Mouse (Mus musculus) retina, postnatal 7 days (tissue): ENCODE data around the gene Zc3h7a.
A peak's percentile ranks its signal among the peaks of the same experiment; 100 is the strongest.
"Not testable (repeated sequence)": the region's sequence is repeated elsewhere in the genome, so short reads cannot be mapped to it uniquely, and the experiment has no call there.

Experiments used
- DNase-seq: peaks from one replicate; pipeline ENCODE4 v3.0.0-alpha.2; 2012; ENCODE audit warnings: low read depth, low spot score

Gene Zc3h7a

GRCm38 (mm10) chr16:11143706-11144483 lies 32.3 kb downstream of the Zc3h7a start:
- DNase-seq = not testable (repeated sequence)

GRCm38 (mm10) chr16:11134348-11135344 lies 41.5 kb downstream of the Zc3h7a start, which contains the start of gene Txndc11:
Txndc11 (minus strand) TSS chr16:11134650.
- peak; percentile 98 for DNase-seq

DNA sequence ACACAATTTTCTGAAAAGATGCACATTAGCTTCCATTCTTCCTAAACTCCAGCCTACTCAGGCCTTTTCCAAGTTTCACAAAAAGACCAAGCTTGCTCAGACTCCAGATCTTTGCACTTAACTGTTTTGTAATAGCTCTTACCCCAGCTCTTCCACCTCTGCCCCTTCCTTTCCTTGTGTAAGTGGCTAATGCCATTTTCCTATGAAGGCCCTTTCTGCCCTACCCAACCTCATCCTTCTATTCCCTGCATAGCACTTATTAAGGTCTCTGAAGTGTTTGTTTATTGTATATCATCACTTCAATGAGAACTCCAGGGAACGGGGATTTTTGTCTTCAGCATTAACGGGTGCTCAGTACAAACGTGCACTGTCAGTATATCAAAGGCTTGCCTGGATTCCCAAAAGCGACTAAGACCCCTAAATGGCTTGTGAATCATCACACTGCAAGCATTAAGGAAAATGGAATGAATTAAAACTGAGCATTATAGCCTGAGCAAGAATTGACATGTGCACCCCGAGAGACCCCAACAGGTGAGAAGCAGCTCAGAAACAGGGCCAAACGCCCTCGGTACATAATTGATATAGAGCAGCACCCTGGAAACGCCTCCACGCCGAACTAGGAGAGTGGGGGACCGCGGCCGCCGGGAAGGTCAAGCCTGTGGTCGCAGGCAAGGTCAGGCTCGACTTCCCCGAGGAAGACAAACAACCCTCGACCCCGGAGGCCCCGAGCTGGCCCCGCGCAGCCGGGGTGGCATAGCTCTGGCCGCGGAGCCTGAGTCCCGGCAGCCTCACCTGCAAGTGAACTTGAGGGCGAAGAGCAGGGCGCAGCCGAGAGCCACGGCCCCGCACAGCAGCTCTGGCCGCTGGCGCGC lies 42.5 kb downstream of the Zc3h7a start:
- no peak for DNase-seq

- DNase-seq = no peak
Observed at GRCm38 (mm10) chr16:11132839-11133238, 43.4 kb downstream of the Zc3h7a start.

DNA sequence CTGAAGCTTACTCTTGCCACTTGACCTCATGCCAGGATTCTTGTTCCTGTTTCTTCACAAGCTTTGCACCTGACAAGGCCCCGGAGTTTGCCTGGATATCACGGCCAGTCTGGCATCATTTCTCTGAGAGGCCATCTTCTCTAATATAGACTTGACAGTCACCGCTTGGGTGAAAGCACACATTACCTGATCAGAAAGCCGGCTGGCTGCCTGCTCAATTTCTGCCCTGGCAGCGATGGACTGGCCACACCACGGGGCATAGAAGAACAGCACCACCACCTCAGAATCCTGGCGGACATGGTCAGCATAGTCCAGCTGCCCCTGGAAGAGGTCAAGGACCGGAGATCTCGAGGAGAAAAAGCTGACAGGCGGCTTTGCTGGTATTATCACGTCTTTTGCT lies 47.9 kb downstream of the Zc3h7a start:
- no peak for DNase-seq

DNA sequence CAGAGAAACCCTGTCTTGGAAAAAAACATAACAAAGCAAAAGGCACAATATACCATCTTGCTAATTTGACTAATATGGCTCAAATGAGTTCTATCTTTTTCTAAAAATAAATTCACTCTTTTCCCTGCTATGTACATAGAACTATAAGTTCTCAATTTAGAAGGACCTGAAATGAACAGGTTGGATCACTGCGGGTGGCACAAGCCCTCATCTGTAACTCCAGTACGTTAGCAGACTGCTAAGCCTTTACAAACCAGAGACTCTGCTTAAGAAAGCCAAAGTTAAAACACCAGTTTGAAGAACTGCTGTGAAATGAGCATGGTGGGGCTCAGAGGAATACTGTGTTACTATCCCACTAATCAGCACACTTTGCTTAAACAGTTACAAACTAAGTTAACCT lies 50.8 kb downstream of the Zc3h7a start:
- DNase-seq = no peak

GRCm38 (mm10) chr16:11124110-11124509 lies 52.1 kb downstream of the Zc3h7a start:
- DNase-seq = no peak

DNA sequence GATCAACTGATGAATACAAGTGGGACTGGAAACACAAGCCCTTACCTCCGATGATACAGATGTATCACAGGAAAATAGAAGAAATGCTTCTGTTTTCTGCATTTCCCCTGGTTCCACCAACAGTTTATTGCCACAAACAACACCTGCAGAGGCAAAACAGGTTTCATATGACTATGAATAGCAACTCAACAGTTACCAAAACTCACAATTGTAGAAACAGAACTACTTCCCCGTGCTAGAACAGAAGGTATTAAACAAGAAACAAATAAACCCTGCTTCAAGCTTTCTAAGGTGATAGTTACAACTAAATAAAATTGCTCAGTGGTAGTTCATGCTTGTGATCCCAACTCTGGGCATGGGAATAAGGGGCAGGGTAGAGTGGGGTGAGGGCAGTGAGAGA lies 53.6 kb downstream of the Zc3h7a start:
- DNase-seq = no peak

GRCm38 (mm10) chr16:11109198-11109740 lies 66.9 kb downstream of the Zc3h7a start:
- DNase-seq = no peak

GRCm38 (mm10) chr16:11104905-11105304 lies 71.3 kb downstream of the Zc3h7a start:
- DNase-seq = no peak

GRCm38 (mm10) chr16:11097301-11097700 lies 78.9 kb downstream of the Zc3h7a start:
- DNase-seq = no peak

DNA sequence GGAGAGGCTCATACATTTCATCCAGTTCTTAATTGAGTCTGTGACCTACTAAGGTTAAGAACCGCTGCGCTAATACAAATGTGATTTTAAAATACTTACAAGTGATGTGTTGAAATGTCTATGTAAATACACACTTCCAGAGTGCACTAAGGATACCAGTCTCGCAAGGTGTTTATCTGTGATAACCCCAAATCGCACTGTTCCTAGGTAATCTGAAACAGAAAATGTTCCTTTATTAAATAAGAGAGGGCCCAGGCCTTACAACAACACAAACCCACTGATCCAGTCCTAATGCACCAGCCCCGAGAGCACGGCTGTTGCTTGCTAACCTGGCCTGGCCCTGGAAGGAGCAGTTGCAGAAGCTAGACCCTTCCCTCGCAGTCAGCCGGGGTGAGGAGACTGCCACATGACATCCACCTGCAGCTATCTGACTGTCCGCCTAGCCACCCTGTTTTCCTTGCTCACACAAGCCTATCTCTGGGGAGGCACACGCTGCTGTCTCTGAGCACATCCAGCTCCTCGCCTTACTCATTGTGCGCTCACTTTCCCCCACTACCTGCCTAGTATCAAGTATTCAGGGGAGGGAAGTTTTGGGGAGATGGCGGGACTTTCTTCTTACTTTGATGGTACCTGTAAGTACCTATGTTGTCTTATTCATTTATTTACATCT lies 82.3 kb downstream of the Zc3h7a start:
- DNase-seq = no peak

DNA sequence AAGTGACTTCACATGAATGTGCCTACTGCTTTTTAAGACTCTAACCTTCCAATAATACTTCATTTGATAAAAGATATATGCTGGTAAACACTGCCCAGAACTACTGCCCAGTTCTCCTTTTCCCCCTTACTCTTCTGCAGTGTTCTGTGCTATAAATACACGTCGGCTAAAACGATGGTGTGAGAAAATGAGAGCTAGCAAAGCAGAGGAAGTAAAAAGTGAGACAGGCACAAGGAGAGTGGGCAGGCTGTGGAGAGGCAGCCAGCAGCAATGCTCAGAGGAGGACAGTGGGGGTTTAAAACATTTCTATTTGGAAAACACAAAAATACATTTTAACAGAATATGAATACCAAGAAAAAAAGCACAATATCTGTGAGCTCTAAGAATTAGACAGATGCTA lies 83.7 kb downstream of the Zc3h7a start:
- no peak for DNase-seq

DNA sequence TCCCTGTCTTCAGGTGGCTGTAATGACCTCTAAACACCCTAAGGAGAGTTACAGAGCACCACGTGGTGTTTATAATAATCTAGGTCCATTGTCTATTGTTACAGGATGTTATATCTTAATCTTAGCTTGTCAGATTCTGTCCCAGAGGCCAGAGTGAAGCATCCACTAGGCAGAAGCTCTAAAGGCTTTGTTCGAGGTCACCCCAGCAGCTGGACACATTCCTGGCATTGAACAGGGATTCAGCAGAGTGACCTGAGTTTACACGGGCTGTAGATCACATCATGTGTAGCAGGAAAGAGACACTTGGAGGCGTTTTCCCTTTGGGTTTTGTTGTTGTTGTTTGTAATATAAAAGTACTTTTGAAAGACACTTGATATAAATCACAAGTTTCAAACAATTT lies 84.1 kb downstream of the Zc3h7a start:
- DNase-seq = no peak

DNA sequence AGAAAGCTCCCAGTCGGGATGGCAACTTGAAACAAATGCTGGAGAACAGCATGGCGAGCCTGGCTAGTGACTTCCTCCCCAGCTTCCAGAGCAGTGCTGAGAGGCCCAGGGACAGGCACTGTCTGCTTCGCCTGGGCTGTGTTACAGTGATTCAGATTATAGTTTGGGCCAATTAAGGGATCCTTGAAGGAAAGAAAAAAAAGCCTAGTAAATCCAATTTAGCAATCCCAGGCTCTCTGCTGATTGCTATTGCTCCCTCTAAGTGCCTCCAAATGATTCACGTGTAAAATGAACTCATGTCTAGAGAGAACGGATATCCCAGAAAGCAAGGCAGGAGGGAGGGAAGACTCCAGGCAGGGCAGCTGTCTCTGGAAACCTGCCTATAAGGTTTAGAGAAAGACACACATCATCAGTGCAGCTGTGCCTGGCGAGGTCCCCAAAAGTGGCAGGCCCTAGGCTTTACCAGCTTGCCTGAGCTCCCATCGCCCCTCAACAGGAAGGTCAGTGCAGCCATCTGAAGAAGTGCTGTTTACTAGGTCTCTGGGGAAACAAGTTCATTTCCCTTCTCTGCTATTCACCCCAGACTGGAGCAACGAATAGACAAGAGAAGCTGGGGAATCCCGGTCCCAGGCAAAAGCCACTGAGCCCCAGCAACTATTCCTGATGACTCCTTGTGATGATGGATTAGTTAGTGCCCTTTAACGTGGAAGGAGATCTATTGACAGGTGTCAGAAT lies 85.2 kb downstream of the Zc3h7a start:
- no peak for DNase-seq

DNA sequence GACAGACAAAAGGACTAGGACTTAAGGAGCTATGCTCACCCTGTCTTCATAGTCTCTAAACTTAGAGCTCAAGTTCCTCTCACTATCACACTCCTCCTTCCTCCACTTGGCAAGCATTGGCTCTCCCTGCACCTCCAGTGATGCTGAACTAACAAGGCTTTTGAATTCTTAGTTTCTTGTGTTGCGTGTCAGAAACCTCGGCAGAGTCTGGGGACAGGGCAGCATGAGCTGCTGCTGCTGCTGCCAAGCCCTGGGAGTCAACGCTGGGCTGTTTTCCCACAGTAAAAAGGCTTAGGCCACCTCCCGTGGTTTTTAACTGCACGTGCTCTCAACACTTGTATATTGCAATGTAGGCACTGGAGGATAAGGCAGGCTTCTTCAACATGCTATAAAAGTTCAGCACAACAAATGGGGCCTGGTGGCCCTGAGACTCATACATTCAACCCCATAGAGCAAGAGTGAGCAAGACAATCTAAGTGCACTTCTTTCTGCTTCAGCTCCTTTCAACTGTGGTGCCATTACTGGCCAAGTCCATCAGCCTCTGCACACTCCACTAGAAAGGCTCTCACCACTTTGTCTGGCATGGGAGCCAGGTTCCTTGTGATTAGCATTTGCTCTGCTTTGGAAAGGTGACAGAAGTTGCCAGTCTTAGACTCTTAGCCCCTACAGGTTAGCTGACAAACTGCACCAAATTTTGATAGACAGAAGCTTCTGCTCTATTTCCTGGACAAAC lies 89.2 kb downstream of the Zc3h7a start:
- no peak for DNase-seq
